Mouse (Mus musculus) E14TG2a.4 (cell line): ENCODE measurements at regions not wholly inside any gene's neighbourhood (a gene's known extent, or its start where the extent isn't known, plus 50 kb on each side); places are given as distances from the start of the nearest gene placed in this dataset.

Experiments
- CTCF ChIP-seq: conservative IDR thresholded peaks from 2 replicates; pipeline ENCODE4 v1.5.1; 2014; ENCODE audit warnings: low read length
- NANOG ChIP-seq: IDR thresholded peaks from 2 replicates; pipeline ENCODE4 v1.6.1; 2014; ENCODE audit warnings: borderline replicate concordance, low read length, mixed read lengths

- TF ChIP-seq CTCF (no peak), NANOG (no peak)
Measured at GRCm38 (mm10) chr8:41526283-41526682, 109.4 kb upstream of the Frg1 start.
